Mouse (Mus musculus): ENCODE results near the gene Faap24.

Faap24 gene

DNA sequence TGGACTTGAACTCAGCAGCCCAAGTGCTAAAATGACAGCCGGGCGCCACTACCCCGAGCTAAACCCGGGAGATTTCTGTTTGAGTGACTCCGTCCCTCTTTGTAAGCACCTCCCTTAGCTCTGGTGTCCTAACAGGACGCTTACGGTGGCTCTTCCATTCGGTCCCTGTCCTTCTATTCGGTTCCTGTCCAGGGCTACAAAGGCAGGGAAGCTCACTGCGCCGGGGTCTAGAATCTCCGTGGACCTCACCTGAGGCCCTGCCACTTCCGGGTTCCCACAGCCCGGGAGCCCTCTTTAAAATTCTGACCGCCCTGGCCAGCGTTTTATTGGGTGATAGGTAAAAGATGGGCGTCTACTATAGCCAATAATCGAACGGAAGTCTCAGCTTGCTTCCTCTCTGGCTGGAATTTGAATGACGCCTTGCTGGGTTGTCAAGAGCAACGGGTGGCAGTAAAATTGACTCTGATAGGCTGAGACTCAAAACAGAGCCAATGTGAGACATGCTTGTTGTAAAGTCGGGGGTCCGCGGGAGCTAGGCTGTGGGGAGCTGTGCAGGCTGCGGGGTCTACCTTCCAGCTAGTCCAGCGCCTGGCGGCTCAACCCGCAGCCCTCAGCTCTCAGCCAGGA, at the start of gene Faap24, which contains the start of gene Cep89:
Gene Faap24 (minus strand): TSS at position 295 of the 627 bp plus-strand sequence.
Gene Cep89 (plus strand): TSS at position 494 of the 627 bp plus-strand sequence.
- DNase-seq (ENCODE audit: low read depth): peak; percentile 99

DNA sequence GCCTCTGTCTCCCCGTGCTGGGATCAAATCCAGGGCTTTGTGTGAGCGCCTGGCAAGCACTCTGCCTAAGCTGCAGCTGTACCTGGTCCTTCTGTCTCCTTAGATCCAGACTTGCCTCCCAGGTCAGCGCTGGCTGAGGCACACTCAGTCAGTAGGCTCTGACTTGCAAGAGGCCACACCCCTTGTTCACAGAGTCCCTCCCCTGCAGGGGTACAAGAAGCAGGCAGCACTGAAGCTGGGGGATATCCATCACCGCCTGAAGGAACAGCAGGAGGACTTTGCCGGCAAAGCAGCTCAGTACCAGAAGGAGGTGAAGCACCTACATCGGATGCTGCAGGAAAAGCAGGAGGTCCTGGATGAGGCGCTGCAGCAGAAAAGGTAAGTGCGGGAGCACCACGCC, 38.6 kb upstream of the Faap24 start:
- no peak for DNase-seq (ENCODE audit: low read depth)

DNA sequence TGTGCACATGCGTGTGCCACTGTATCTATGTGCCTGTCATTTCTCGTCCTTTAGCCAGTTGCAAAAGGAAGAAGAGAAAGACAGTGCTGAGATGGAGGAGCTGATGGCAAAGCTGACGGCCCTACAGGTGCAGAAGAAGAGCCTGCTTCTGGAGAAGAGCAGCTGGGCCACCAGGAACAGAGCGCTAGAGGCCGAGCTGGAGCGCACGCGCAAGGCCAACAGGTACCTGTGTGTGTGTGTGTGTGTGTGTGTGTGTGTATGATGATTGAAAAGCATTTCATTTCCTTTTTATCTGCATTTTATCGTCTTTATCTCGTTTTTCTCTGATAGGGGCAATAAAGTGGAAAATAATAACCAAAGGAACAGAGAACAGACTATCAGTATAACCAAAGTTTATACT, 31.5 kb upstream of the Faap24 start:
- DNase-seq (ENCODE audit: low read depth): no peak

DNA sequence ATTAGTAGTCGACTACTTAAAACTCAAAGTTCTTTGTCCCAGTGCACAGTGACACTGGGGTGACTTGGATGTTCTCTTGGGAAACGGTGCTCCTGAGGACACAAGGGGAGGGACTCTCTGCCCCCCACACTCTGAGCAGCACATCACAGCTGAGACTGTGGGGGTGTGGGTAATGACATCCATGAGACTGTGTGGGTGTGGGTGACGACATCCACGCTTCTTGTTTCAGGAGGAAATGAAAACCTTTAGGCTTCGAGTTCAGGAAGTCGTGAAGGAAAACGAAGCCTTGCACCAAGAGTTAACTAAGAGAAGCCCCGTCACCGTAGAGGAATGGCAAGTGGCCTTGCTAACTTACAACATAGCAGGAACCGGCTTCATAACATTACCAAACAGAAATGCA, 26.4 kb upstream of the Faap24 start:
- DNase-seq (ENCODE audit: low read depth): no peak

DNA sequence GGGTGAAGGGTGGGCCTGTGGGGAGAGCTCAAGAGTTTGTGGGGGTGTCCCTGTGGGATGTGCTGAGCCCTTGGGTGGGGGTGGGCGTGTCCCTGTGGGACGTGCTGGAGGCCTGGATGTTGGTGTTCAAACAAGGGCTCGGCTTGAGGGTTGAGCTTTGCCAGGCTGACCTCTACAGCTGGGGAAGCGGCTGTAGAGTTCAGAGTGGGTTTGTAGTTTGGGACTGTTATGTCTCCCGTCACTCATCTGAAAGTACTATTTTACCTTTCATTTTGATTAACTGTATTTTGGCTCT, 20.0 kb upstream of the Faap24 start:
- DNase-seq (ENCODE audit: low read depth): no peak

DNA sequence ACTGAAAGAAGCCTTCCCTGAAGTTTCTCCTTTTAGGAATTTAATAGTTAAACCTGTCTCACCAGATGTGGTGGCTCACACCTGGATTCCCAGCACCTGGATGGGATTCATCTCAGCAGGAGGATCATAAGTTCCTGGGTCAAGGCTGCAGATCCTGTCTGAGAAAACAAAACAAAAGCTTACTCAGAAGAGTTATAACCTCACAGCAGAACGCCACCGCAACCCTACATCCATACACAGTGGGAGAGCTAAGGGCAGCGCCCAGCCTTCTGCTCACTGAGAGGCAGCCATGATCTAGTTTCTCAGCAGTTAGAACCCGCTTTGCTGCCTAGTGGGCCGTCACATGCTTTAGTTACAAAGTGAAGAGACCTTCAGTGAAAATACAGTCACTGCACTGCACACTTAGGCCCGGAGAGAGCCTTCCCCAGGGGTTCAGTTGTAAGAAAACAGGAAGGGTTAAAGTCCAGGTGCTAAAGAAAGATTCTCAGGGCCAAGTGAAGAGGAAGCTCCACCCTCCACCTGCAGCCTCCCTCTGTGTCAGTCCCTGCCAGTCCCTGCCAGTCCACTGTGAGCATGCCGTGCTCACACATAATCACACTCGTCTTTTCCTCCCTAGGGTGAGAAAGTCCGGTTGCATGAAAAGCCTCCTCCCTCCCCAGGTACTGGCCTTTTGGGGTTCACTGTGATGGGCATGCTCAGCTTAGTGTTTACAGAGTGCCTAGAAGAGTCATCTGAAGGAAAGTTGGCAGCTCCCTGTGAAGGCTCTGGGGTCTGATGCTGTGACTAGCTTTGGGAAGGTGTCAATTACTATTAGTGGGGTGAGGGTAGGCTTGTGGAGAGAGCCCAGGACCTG, 19.4 kb upstream of the Faap24 start:
- no peak for DNase-seq (ENCODE audit: low read depth)

DNA sequence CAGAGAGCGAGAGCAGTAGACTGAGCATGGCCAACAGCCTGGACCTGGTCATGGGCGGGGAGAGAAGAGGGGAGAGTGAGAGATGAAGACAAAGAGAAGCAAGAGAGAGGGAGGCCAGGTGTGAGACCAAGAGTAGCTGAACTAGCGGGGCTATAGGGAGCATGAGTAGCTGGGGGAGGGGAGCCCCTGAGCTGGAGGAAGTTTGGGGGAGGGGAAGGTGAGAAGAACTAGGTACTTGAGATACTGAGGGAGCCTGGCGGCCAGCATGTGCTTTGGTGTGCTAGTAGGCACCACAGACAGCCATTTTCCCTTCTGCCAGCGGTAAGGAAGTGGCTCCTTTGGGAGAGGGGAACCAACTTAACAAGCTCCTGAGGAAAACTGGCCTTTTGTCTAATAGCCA, 18.6 kb upstream of the Faap24 start:
- no peak for DNase-seq (ENCODE audit: low read depth)

DNA sequence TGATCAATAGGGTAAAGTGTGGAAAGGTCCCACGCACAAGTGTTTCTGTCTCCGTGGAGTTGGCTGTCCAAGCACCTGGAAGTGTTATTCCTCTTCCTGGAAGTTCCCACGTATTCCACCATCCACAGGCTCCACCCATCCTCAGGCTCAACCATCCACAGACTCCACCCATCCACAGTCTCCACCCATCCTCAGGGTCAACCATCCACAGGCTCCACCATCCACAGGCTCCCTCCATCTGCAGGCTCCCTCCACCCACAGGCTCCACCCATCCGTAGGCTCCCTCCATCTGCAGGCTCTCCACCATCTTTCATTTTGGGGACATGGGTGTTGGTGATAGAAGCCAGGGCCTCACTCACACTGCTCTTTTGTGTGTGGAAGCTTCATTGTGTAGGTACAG, 4.5 kb upstream of the Faap24 start:
- no peak for DNase-seq (ENCODE audit: low read depth)

DNA sequence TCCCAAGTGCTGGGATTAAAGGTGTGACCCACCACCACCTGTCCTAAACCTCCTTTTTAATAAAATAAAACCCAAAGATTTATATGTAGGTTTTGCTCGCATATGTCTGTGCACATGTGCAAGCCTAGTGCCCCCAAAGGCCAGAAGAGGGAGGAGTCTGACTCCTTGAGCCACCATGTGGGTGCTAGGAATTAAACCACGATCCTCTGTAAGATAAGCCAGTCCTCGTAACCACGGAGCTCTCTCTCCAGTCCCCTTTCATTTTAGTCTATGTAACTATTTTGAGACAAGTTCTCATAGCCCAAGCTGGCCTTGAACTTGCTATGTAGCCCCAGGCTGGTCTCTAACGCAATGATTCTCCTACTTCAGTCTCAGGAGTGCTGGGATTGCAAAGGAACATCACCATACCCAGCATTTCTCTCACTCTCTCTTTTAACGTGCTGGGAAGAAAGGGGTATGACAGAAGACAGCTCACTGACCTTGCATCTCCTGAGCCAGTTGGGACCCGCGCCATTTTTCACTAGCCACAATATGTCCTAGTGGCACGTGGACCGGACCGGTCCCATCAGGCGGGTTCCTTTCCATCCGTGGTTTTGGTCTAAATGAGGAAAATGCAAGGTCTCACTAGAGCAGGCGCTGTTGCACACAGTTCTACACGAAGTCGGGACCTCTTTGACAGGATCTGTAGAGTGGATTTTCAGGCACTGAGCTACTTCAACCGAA, 741 bp downstream of the Faap24 start:
- peak; percentile 31 for DNase-seq (ENCODE audit: low read depth)

DNA sequence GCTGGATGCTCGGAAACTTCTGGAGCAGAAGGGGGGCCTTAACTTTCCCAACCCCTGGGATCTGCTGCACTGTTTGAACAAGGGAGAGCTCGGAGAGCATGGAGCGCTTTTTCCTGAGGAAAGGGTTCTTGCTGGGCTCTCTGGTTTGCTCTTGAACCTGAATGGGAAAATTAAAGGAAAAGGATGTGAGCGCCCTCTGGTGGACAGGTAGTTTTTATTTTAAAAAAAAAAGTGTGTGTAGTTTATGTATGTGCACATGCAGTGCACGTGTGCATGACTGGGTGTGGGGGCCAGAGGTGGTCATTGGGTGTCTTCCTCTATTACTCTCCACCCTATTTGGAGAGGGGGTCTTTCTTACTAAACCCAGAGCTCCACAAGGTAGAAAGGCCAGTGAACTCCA, 3.7 kb downstream of the Faap24 start:
- DNase-seq (ENCODE audit: low read depth): peak; percentile 57

DNA sequence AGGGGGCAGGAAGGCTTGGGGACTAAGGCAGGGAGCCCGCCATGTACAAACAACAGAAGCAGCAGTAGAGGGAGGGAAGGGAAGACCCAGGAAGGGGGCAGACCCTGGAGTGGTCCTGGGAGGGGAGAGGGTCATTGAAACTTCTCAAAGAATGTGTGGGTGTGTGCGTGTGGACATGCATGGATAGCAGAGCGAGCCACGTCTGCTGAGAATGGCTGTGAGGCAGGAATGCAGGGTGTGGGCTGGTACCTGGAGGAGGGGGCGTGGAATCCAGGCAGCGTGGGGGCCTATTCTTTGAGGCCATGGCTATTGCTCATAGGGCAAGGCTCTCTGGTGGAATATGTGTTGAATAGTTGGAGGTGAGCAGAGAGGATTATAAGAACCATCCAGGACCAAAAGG, 7.9 kb downstream of the Faap24 start:
- DNase-seq (ENCODE audit: low read depth): no peak

DNA sequence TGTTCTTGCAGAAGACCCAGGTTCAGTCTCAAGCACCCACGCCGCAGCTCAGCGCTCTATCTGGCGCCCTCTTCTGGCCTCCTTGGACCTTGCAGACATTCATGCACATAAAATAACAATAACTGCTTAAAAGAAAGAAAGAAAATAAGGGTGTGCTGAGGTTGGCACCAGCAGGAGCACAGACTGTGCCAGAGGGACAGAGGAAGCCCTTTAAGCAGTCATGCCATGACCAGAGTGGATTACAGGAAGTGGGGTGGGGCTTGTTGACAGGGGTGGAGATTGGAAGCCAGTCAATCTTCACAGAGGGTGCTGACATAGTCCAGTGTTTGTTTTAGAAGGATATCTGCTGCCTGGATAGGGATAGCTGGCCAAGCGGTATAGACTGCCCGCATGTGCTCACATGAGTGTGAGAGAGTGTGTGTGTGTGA, 10.1 kb downstream of the Faap24 start:
- peak; percentile 38 for DNase-seq (ENCODE audit: low read depth)

DNA sequence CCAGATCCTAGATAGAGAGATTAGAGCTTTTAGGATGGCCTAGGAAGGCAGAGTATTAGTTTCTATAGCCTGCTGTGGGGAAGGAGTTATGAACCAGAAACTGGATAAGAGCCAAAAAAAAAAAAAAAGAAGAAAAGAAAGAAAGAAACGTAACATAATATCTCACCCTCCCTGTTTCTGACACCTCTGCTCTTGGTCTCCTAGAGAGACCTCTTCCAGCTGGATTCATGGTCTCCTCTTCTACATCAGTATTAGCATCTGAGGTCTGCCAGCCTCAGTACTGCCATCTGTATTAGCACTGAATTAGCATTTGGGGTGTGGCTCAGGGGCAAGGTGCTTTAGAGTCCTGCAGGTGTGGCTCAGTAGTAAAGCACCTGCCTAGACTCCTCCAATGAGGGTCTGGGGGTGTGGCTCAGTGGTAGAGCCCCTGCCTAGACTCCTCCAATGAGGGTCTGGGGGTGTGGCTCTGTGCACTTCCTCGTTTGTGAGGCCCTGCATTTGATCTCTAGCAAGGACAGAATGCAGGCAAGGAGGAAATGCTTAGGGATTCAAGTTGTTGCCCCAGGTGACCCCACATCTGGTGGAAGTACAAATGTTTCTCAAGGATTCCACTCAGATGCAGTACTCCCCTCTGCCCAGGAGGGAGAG, 13.8 kb downstream of the Faap24 start:
- no peak for DNase-seq (ENCODE audit: low read depth)

DNA sequence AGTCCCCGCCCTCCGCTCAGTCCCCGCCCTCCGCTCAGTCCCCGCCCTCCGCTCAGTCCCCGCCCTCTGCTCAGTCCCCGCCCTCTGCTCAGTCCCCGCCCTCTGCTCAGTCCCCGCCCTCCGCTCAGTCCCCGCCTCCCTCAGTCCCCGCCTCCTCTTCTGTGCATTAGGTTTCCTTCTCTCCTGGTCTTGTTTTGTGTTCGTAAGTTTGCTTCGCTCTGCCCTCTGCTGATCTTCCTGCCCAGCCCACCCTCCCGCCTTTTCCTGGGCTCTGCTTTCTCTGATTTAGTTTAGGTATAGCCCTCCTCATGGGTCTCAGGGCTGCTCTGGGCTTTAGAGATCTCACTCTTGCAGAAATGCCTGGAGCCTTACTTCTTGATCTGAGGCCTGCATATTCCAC, 14.8 kb downstream of the Faap24 start:
- no peak for DNase-seq (ENCODE audit: low read depth)

DNA sequence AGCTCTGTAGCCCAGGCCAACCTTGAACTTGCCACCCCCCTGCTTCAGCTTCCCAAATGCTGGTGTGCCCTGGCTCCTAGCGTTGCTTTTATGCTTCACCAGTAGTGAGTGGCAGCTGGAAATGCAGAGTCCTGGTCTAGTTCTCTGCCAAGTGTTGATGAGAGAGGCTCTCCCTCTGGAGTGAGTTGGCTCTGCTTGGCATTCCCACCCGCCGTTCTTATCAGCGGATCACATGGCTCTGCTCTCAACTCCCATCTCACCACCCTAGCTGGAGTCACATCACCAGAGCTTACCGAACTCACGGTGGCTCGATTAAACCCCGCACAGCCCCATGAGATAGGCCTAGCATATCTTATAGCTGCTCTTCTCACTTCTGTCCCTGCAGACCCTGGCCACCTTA, 16.3 kb downstream of the Faap24 start:
- no peak for DNase-seq (ENCODE audit: low read depth)

DNA sequence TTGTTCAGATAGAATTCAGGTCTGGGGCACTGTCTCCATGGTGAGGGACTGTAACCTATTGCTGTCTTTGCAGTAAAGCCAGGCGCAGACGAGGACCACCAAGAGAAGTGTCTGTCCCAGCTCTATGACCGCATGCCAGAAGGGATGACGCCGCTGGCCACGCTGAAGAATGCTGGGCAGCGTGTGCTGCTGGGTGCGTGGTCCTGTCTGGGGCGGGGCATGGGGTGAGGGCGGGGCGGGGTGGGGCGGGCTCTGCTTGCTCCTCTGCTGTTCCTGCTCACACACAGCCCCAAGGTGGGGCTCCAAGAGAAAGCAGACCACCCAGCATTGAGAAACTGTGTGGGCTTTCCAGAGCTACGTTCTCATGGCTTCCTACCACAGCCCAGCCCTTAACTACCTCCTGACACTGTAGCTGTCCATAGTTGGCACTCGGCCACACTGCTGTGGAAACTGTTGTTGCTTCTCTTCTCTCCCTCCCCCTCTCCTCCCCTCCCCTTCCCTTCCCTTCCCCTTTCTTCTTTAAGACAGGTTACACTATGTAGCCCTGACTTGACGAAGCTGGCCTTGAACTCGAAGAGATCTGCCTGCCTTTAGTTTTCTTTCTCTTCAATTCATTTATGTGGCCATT, 17.0 kb downstream of the Faap24 start:
- DNase-seq (ENCODE audit: low read depth): no peak

DNA sequence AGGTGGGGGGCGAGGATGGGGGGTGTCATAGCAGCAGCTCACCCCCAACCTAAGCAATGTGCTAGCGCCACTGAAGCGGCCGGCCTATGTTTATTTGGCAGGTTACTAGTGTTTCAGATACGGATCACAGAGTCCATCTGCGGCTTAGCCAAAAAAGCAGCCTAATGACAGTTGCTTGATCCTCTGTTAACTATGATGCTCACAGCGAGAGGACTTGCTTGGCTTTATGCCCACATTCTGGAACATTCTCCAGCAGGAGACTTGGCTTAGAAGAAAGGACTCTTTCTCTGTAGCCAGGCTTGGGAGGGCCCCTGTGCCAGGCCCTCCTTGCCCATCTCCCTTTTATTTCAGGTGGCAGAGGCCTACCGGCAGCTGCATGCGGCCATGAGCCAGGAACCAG, 20.0 kb downstream of the Faap24 start:
- DNase-seq (ENCODE audit: low read depth): no peak

DNA sequence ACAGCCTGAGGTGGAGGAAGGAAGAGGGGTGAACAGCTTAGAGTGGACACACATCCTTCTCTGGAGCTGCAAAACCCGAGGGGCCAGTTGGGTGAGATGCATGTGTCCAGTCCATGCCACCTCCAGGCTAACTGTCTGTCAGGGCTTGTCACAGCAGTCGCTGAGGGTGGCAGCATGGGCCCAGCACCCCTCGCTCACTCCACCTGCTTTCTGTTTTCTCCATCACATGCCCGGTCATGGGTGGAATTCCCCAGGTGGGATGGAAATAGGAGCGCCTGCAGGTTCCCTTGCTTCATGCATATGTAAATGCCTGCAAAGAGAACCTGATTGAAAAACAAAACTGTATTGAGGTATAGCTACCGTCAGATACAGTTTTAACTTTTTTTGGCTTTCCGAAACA, 22.4 kb downstream of the Faap24 start:
- no peak for DNase-seq (ENCODE audit: low read depth)

DNA sequence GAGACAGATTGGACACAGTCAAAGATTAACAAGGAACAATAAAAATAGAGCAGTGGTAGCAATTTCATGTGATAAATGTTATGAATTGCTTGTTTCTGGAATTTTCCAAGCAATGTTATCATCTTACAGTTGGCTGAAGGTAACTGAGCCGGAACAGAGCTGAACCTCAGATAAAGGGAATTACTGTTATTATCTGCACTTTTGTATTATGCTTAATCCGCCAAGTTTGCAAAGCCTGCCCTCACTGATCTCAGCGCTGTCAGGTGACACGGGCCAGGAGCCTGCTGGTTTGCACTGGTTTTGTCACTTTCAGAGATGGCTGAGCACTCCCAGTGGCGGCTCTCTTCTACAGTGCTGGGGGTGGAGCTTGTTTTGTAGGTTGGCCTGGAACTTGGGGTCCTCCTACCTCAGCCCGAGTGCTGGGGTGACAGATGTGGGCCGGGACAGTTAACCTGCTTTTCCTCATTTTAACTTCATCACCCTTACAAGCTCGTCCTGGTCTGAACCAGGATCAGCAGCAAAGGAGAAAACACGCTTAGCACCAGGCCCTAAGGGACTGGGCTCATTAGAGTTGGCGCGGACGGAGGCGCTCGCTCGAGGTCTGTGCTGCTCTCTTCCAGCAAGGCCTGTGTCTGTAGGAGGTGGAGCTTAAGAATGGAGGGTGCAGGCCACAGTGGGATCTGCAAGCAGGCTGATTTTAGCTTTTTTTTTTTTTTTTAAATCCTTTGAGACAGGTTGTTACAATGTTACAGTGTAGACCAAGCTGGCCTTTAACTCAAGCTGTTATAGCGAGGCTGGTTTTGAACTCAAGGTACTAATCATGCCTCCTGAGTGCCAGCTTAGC, 23.3 kb downstream of the Faap24 start:
- DNase-seq (ENCODE audit: low read depth): no peak

DNA sequence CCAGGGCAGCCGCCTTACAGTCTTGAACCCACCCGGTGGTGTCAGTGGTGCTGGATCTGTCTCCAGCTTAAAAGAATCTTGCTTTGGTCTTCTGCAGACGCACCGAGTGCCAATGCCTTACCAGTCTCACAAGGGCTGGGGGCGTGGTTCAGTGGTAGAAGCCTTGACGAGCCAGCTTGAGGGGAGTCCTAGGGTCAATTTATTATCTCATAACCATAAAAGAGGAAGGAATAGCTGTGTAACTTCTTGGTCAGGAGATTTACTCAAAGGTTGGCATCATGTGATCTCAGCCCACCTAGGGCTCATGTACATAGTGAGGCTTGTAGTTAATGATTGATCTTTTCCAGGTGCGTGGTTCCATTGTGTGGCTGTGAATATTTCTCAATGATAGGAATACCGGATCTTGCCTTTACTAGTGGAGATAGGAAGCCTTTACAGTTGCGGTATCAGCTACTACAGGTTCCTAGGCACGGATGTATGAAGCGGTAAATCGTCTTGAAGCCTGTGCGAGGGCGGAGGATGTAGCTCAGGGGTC, 24.1 kb downstream of the Faap24 start:
- DNase-seq (ENCODE audit: low read depth): no peak

DNA sequence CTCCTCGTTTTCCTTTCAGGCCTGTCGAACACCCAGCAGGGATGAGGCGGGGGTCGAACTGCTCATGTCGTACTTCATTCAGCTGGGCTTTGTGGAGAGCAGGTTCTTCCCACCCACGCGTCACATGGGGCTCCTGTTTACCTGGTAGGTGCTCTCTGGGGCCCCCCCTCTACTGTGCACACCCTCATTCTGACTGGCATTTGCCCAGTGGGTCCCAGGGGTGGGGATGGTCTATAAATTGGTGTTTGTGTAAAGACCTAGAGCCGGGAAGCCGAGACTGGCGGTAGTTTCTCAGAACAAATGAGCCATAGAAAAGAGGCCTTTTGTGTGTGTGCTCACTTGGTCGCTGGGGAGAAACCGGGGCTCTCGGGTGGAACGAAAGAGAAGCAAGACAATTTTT, 25.5 kb downstream of the Faap24 start:
- no peak for DNase-seq (ENCODE audit: low read depth)
